Mouse (Mus musculus) lung, postnatal 0 days (tissue): ENCODE measurements around the gene Slc7a8.

Experiments used
- CTCF ChIP-seq: IDR thresholded peaks from 2 replicates; pipeline ENCODE4 v1.5.1; 2016; ENCODE audit warnings: antibody characterized with exemption, mild to moderate bottlenecking
- EP300 ChIP-seq: IDR thresholded peaks from 2 replicates; pipeline ENCODE4 v1.6.1; 2016; ENCODE audit warnings: antibody characterized with exemption, mild to moderate bottlenecking, control low read depth

DNA sequence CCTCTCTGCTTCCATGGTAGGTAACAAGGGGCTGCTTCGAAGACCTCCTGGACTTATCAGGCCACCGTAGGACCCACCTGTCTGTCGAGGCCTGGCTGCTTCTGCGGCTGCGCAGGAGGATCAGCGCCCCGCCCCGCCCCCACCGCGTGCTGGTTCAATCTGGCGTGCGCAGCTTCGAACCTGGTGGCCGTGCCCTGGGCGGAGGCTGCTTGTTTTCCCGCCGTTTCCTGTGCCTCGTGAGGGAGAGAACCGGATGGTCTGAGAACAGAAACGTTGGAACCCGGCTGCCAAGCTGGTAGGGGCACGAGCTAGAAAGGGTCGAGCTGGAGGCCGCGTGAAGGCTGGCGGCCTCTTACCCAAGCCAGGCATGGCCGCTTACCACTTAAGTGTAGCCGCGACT lies 32.2 kb upstream of the Slc7a8 start, which contains the start of gene Rnf212b:
- TF ChIP-seq CTCF: no peak
- TF ChIP-seq EP300: no peak
